Mouse (Mus musculus) kidney, postnatal 10 days (tissue): Measurements from ENCODE around the gene Megf9.

Experiments
- DNase-seq: peaks from one replicate; pipeline ENCODE4 v3.0.0; 2021; ENCODE audit warnings: mixed read lengths

Gene Megf9

GRCm38 (mm10) chr4:70521506-70522292, 13.1 kb downstream of the Megf9 start:
- DNase-seq = no peak

GRCm38 (mm10) chr4:70517646-70518045, 17.1 kb downstream of the Megf9 start:
- DNase-seq = no peak

GRCm38 (mm10) chr4:70516289-70516688, 18.5 kb downstream of the Megf9 start:
- no peak for DNase-seq

- no peak for DNase-seq
Observed at GRCm38 (mm10) chr4:70515514-70515913, 19.3 kb downstream of the Megf9 start.

- no peak for DNase-seq
Observed at GRCm38 (mm10) chr4:70509987-70510386, 24.8 kb downstream of the Megf9 start.

GRCm38 (mm10) chr4:70509565-70509964, 25.2 kb downstream of the Megf9 start:
- DNase-seq = no peak

- no peak for DNase-seq
Observed at GRCm38 (mm10) chr4:70508207-70508606, 26.6 kb downstream of the Megf9 start.

- DNase-seq = no peak
Observed at GRCm38 (mm10) chr4:70505951-70506350, 28.8 kb downstream of the Megf9 start.

GRCm38 (mm10) chr4:70503827-70504226, 31.0 kb downstream of the Megf9 start:
- DNase-seq = no peak

GRCm38 (mm10) chr4:70499285-70499684, 35.5 kb downstream of the Megf9 start:
- no peak for DNase-seq

GRCm38 (mm10) chr4:70496978-70497377, 37.8 kb downstream of the Megf9 start:
- no peak for DNase-seq

GRCm38 (mm10) chr4:70489792-70490191, 45.0 kb downstream of the Megf9 start:
- DNase-seq = no peak

- no peak for DNase-seq
Observed at GRCm38 (mm10) chr4:70488415-70488814, 46.4 kb downstream of the Megf9 start.

- no peak for DNase-seq
Observed at GRCm38 (mm10) chr4:70484134-70484533, 50.7 kb downstream of the Megf9 start.

GRCm38 (mm10) chr4:70481931-70482330, 52.9 kb downstream of the Megf9 start:
- no peak for DNase-seq

GRCm38 (mm10) chr4:70471398-70471797, 63.4 kb downstream of the Megf9 start:
- no peak for DNase-seq

GRCm38 (mm10) chr4:70465921-70466689, 68.7 kb downstream of the Megf9 start:
- no peak for DNase-seq

- no peak for DNase-seq
Observed at GRCm38 (mm10) chr4:70463302-70463701, 71.5 kb downstream of the Megf9 start.

- no peak for DNase-seq
Observed at GRCm38 (mm10) chr4:70461416-70461815, 73.4 kb downstream of the Megf9 start.

- DNase-seq = no peak
Observed at GRCm38 (mm10) chr4:70452161-70452560, 82.6 kb downstream of the Megf9 start.

- DNase-seq = peak; percentile 65
Observed at GRCm38 (mm10) chr4:70451750-70452149, 83.0 kb downstream of the Megf9 start.

GRCm38 (mm10) chr4:70449668-70450067, 85.1 kb downstream of the Megf9 start:
- no peak for DNase-seq

GRCm38 (mm10) chr4:70446774-70447173, 88.0 kb downstream of the Megf9 start:
- no peak for DNase-seq

- no peak for DNase-seq
Observed at GRCm38 (mm10) chr4:70420202-70420601, 114.6 kb downstream of the Megf9 start.
